Mouse (Mus musculus): Measurements from ENCODE around the gene Scml4. TPM values are rescaled to one million over a fixed set of nuclear protein-coding genes. Genes with fewer than 3 reads are reported as not detected.

The Scml4 gene
- 1 to 10 TPM; 6.0 to 6.1 TPM for total RNA-seq (2021)
- long read RNA-seq, experiment 1, full-length matches to known transcripts = 2 of 4 reads
- long read RNA-seq, experiment 1, partial matches to known transcripts = 0 of 4 reads
- long read RNA-seq, experiment 1, other reads (novel, unspliced or antisense) = 2 of 4 reads
- long read RNA-seq, experiment 2, full-length matches to known transcripts = 2 of 3 reads
- long read RNA-seq, experiment 2, partial matches to known transcripts = 0 of 3 reads
- long read RNA-seq, experiment 2, other reads (novel, unspliced or antisense) = 1 of 3 reads

GRCm38 (mm10) chr10:42860159-42860911 lies at the start of gene Scml4:
Gene Scml4, plus strand, starts transcription at chr10:42860370.
- DNase-seq (ENCODE audit: low spot score in 2 of 2) = peak in 1 of 2 experiments; percentile 15

- DNase-seq (ENCODE audit: low spot score in 2 of 2) = no peak
These were observed 34.2 kb upstream of the Scml4 start for GRCm38 (mm10) chr10:42825923-42826322.

GRCm38 (mm10) chr10:42827155-42827554 lies 33.0 kb upstream of the Scml4 start:
- no peak for DNase-seq (ENCODE audit: low spot score in 2 of 2)

- no peak for DNase-seq (ENCODE audit: low spot score in 2 of 2)
These were observed 30.2 kb upstream of the Scml4 start for GRCm38 (mm10) chr10:42830007-42830406.

- no peak for DNase-seq (ENCODE audit: low spot score in 2 of 2)
These were observed 29.8 kb upstream of the Scml4 start for GRCm38 (mm10) chr10:42830409-42830808.

GRCm38 (mm10) chr10:42832677-42833076 lies 27.5 kb upstream of the Scml4 start:
- peak in 1 of 2 experiments; percentile 22 for DNase-seq (ENCODE audit: low spot score in 2 of 2)

- DNase-seq (ENCODE audit: low spot score in 2 of 2) = peak in 1 of 2 experiments; percentile 19
These were observed 26.1 kb upstream of the Scml4 start for GRCm38 (mm10) chr10:42833871-42834727.

GRCm38 (mm10) chr10:42838106-42838505 lies 22.1 kb upstream of the Scml4 start:
- no peak for DNase-seq (ENCODE audit: low spot score in 2 of 2)

GRCm38 (mm10) chr10:42838736-42839135 lies 21.4 kb upstream of the Scml4 start:
- no peak for DNase-seq (ENCODE audit: low spot score in 2 of 2)

GRCm38 (mm10) chr10:42840036-42840435 lies 20.1 kb upstream of the Scml4 start:
- no peak for DNase-seq (ENCODE audit: low spot score in 2 of 2)

- no peak for DNase-seq (ENCODE audit: low spot score in 2 of 2)
These were observed 18.5 kb upstream of the Scml4 start for GRCm38 (mm10) chr10:42841531-42842195.

GRCm38 (mm10) chr10:42842358-42842757 lies 17.8 kb upstream of the Scml4 start:
- peak; percentile 55 to 68 for DNase-seq (ENCODE audit: low spot score in 2 of 2)

GRCm38 (mm10) chr10:42843416-42843815 lies 16.8 kb upstream of the Scml4 start:
- no peak for DNase-seq (ENCODE audit: low spot score in 2 of 2)

GRCm38 (mm10) chr10:42845480-42845879 lies 14.7 kb upstream of the Scml4 start:
- DNase-seq (ENCODE audit: low spot score in 2 of 2) = no peak

- no peak for DNase-seq (ENCODE audit: low spot score in 2 of 2)
These were observed 11.7 kb upstream of the Scml4 start for GRCm38 (mm10) chr10:42848179-42849080.

GRCm38 (mm10) chr10:42849081-42849400 lies 11.1 kb upstream of the Scml4 start:
- DNase-seq (ENCODE audit: low spot score in 2 of 2) = no peak

GRCm38 (mm10) chr10:42854838-42855237 lies 5.3 kb upstream of the Scml4 start:
- DNase-seq (ENCODE audit: low spot score in 2 of 2) = no peak

GRCm38 (mm10) chr10:42855250-42855649 lies 4.9 kb upstream of the Scml4 start:
- DNase-seq (ENCODE audit: low spot score in 2 of 2) = no peak

GRCm38 (mm10) chr10:42856574-42856973 lies 3.6 kb upstream of the Scml4 start:
- no peak for DNase-seq (ENCODE audit: low spot score in 2 of 2)

GRCm38 (mm10) chr10:42857021-42857420 lies 3.1 kb upstream of the Scml4 start:
- no peak for DNase-seq (ENCODE audit: low spot score in 2 of 2)

Data from layer of hippocampus, postnatal 14 days (tissue).